Mouse (Mus musculus) stomach, embryonic 15.5 days (tissue): ENCODE measurements around the gene Nck2. TPM values are rescaled to one million over a fixed set of nuclear protein-coding genes. Genes with fewer than 3 reads are reported as not detected.
A peak's percentile ranks its signal among the peaks of the same experiment; 100 is the strongest.

ENCODE experiments used
- ATAC-seq: fragments of 200-750 bp; cut with Nextera tagmentation; 2 replicates; pipeline ENCODE4 v1.8.0; 2017; ENCODE audit warnings: low read depth, moderate number of reproducible peaks, moderate TSS enrichment; ENCODE audit not compliant: insufficient read depth, low FRiP score
- H3K27ac ChIP-seq: fragments of 300-500 bp; sonication (generic); 2 replicates; pipeline ENCODE4 v1.5.1; 2015; ENCODE audit warnings: mild to moderate bottlenecking, inconsistent platforms
- H3K27me3 ChIP-seq: fragments of 300-500 bp; sonication (generic); replicated peaks from 2 replicates; pipeline ENCODE4 v1.6.1; 2015; ENCODE audit warnings: inconsistent platforms
- H3K36me3 ChIP-seq: fragments of 300-500 bp; sonication (generic); 2 replicates; pipeline ENCODE4 v1.6.1; 2015; ENCODE audit warnings: inconsistent platforms
- H3K4me1 ChIP-seq: fragments of 300-500 bp; sonication (generic); 2 replicates; pipeline ENCODE4 v1.6.1; 2015; ENCODE audit warnings: inconsistent platforms
- H3K4me2 ChIP-seq: fragments of 300-500 bp; sonication (generic); 2 replicates; pipeline ENCODE4 v1.6.1; 2015; ENCODE audit warnings: mild to moderate bottlenecking, inconsistent platforms
- H3K4me3 ChIP-seq: fragments of 300-500 bp; sonication (generic); replicated peaks from 2 replicates; pipeline ENCODE4 v1.5.1; 2015; ENCODE audit warnings: inconsistent platforms
- H3K9ac ChIP-seq: fragments of 300-500 bp; sonication (generic); 2 replicates; pipeline ENCODE4 v1.6.1; 2015; ENCODE audit warnings: inconsistent platforms
- H3K9me3 ChIP-seq: fragments of 300-500 bp; sonication (generic); 2 replicates; pipeline ENCODE4 v1.6.1; 2016; ENCODE audit warnings: inconsistent platforms
- WGBS: fragments of 180-500 bp; shearing (Covaris S2); methylation state at CpG from one replicate; pipeline ENCODE4 v1.1.7; 2015; 5-methylcytosine and 5-hydroxymethylcytosine counted together
- polyA plus RNA-seq: library from polyadenylated mRNA; unstranded; fragments of >200 nt; fragmentation: Nextera tagmentation; extraction: Ambion mirVana; gene quantifications from 2 replicates; pipeline ENCODE4 v1.2.1, GENCODE M21; 2015

Nck2 gene
- polyA plus RNA-seq, 1 experiment from 2014 or later = 41.3 TPM

DNA sequence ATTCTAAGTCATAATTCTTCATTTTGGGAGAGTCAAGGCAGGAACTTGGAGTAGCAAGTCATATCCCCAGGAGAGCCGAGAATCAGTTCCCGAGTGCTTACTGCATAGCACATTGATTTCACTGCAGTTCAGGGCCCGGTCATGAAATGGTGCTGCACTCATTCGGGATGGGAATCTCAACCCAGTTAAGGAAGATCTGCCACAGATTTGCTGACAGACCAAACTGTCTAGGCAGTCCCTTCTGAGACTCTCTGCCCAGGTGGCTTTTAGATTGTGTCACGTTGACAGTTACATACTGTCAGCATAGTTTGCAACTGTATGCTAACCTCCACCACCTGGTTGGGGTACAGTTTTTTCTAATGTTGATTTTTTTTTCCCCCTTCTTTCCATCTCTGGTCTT lies 16.1 kb downstream of the Nck2 start:
- Histone ChIP-seq H3K4me2 (no peak overlapping the region), H3K4me3 (no peak overlapping the region), H3K36me3 (no peaks in the 10 kb centered on the region), H3K9me3 (no peaks in the 10 kb centered on the region), H3K9ac (no peak overlapping the region), H3K4me1 (peaks cover 22% of the 10 kb centered on the region), H3K27me3 (no peaks in the 10 kb centered on the region), H3K27ac (no peak overlapping the region)
- ATAC-seq = no peak
- 85% methylated on average over 5 of the region's 5 CpGs for WGBS

- Histone ChIP-seq H3K36me3 (no peaks in the 10 kb centered on the region), H3K4me1 (peaks cover 38% of the 10 kb centered on the region), H3K4me3 (no peak overlapping the region), H3K4me2 (no peak overlapping the region), H3K27me3 (no peaks in the 10 kb centered on the region), H3K27ac (no peak overlapping the region), H3K9me3 (no peaks in the 10 kb centered on the region), H3K9ac (no peak overlapping the region)
- WGBS = 52% methylated on average over 4 of the region's 4 CpGs
- ATAC-seq = no peak
Measured at GRCm38 (mm10) chr1:43462666-43463065, 18.3 kb downstream of the Nck2 start.

DNA sequence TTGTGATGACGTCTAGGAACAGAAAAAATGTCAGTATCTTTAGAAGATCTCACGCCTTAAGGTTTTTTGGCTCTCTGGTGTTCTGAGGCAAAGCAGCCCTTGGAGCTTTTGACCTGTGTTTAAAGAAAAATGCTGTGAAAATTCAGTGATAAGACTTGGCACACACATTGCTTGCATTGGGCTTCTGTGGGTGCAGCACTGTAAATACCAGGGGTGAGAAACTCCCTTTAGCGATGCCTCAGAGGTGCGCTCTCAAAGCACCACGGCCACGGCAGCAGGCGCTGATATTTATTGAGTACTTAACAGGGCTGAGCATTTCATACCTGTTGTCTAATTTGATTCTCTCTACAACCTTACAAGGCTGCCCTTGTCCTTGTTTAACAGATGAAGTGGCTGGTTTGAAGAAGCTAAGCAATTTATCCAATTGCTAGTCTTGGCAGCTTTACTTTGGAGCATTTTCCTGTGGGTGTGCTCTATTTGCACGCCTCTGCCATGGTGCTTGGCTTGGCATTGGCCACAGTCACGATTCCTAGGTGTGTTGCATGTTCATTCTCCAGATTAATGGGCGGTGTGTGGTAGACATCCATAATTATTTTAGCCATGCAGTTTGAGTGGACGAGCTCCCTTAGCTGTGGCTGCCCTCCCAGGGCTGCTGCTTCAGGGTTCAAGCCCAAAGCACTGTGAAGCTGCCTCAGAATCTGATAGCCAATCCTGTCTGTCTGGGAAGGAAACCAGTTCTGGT lies 19.7 kb downstream of the Nck2 start:
- H3K27ac ChIP-seq = peak overlapping the region; percentile 49
- H3K9me3 ChIP-seq = no peaks in the 10 kb centered on the region
- H3K36me3 ChIP-seq = no peaks in the 10 kb centered on the region
- H3K27me3 ChIP-seq = no peaks in the 10 kb centered on the region
- ATAC-seq = peak; percentile 65
- H3K4me2 ChIP-seq = no peak overlapping the region
- 66% methylated on average over 11 of the region's 11 CpGs for WGBS
- no peak overlapping the region for H3K4me3 ChIP-seq
- peaks cover 50% of the 10 kb centered on the region for H3K4me1 ChIP-seq
- H3K9ac ChIP-seq = no peak overlapping the region

DNA sequence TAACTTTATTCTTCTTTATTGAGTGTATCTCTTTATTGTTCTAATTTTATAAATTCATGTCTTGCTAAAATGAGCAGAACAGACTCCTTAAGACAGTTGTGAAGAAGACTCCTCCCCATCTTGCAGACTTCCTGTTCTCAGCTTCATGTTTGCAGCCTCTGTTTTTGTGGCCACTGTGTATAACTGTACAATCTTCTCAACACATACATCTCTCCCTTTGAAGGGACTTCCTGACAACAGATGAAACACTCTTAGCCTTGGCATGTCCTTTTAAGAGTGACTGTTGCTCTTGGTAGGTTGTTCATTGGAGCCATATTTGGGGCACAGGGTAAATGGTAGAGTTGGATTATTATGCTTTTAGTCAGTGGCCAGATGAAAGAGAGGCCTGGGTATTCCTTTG lies 20.6 kb downstream of the Nck2 start:
- H3K9me3 ChIP-seq = no peaks in the 10 kb centered on the region
- no peak for ATAC-seq
- no peak overlapping the region for H3K9ac ChIP-seq
- H3K36me3 ChIP-seq = no peaks in the 10 kb centered on the region
- peaks cover 55% of the 10 kb centered on the region for H3K4me1 ChIP-seq
- H3K4me3 ChIP-seq = no peak overlapping the region
- H3K27ac ChIP-seq = no peak overlapping the region
- H3K27me3 ChIP-seq = no peaks in the 10 kb centered on the region
- no peak overlapping the region for H3K4me2 ChIP-seq

DNA sequence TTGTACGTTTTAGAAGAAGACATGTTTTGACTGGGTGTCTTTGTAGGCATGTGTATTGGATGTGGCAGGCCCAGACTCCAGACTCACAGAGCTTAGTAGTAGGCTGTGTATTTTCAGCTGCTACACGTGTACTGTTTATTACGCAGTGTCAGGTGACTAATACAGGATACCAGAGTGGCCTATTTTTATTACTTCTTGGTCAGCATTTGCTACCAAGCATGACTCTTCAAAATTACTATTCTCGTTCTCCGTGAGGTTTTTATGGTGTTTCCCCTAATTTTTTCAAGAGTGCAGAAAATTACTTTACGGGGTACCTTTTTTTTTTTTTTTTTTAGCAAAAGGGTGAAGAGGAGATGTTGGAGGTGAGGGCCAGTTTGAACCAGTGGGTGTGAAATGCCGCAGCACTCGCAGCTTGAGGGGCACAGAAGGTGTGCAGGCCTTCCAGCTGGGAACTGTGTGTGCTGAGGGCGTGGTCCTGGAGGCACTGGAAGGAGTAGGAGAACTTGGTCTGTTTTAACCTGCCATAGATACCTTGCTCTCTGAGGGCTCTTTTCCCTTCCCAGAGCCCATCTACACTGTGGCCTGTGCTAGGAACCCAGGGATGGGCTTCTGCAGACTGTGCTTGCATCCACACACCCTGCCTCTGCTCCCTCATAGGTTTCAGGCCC lies 21.7 kb downstream of the Nck2 start:
- H3K27me3 ChIP-seq = no peaks in the 10 kb centered on the region
- no peak overlapping the region for H3K9ac ChIP-seq
- no peak overlapping the region for H3K4me3 ChIP-seq
- H3K36me3 ChIP-seq = no peaks in the 10 kb centered on the region
- 71% methylated on average over 9 of the region's 9 CpGs for WGBS
- H3K27ac ChIP-seq = no peak overlapping the region
- H3K4me1 ChIP-seq = peaks cover 60% of the 10 kb centered on the region
- no peaks in the 10 kb centered on the region for H3K9me3 ChIP-seq
- no peak overlapping the region for H3K4me2 ChIP-seq
- no peak; the same call in 1 of the 2 replicates for ATAC-seq

DNA sequence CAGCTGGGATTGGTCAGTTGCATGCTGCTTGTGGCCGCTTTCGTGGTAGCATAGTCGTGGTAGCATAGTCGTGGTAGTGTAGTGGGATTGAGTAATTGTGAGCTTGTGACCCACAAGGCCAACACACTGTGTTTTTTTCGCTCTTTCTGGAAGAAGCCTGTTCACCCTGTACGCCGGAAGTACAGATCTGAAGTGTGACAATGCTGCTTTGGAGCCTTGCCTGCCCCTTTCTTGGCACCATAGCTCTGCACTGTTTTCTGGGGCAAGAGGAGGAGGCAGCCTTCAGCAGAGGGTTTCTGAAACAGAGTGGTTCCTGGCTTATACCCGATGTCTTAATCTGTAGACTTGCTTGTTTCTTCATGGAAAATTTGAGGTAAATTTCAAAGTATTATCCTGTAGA lies 23.3 kb downstream of the Nck2 start:
- H3K27me3 ChIP-seq = no peaks in the 10 kb centered on the region
- no peaks in the 10 kb centered on the region for H3K9me3 ChIP-seq
- H3K4me3 ChIP-seq = no peak overlapping the region
- H3K36me3 ChIP-seq = no peaks in the 10 kb centered on the region
- no peak for ATAC-seq
- no peak overlapping the region; the same call in 1 of the 2 replicates for H3K27ac ChIP-seq
- no peak overlapping the region for H3K9ac ChIP-seq
- no peak overlapping the region for H3K4me2 ChIP-seq
- H3K4me1 ChIP-seq = peaks cover 67% of the 10 kb centered on the region
- 80% methylated on average over 8 of the region's 8 CpGs for WGBS

GRCm38 (mm10) chr1:43468207-43468606 lies 23.8 kb downstream of the Nck2 start:
- H3K27me3 ChIP-seq = no peaks in the 10 kb centered on the region
- H3K36me3 ChIP-seq = no peaks in the 10 kb centered on the region
- H3K4me1 ChIP-seq = peaks cover 66% of the 10 kb centered on the region
- H3K27ac ChIP-seq = no peak overlapping the region
- no peak overlapping the region for H3K4me3 ChIP-seq
- no peak overlapping the region for H3K4me2 ChIP-seq
- WGBS = 68% methylated on average over 7 of the region's 7 CpGs
- no peaks in the 10 kb centered on the region for H3K9me3 ChIP-seq
- H3K9ac ChIP-seq = no peak overlapping the region
- no peak for ATAC-seq

DNA sequence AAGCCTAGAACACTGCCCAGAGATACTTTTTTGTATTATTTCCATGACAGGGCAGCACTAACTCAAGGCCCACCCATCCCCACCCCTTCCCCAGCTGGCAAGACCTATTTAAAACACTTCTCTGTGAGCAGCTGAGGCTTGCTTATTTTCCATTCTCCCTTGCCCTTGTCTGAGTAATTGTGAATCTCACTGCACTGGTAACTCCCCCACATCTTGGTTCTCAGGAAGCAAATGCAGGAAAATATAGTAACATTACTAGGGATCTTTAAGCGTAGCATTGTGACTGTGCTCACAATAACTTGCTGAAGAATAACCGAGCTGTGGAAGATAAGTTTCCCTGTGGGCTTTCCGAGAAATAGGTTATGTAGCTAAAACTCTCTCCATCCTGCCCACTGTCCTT lies 24.6 kb downstream of the Nck2 start:
- no peak overlapping the region for H3K4me3 ChIP-seq
- no peaks in the 10 kb centered on the region for H3K9me3 ChIP-seq
- H3K4me2 ChIP-seq = no peak overlapping the region
- H3K27me3 ChIP-seq = no peaks in the 10 kb centered on the region
- 77% methylated on average over 3 of the region's 3 CpGs for WGBS
- H3K9ac ChIP-seq = no peak overlapping the region
- peaks cover 64% of the 10 kb centered on the region for H3K4me1 ChIP-seq
- no peak overlapping the region for H3K27ac ChIP-seq
- no peaks in the 10 kb centered on the region for H3K36me3 ChIP-seq
- ATAC-seq = no peak

- WGBS = 76% methylated on average over 10 of the region's 10 CpGs
- Histone ChIP-seq H3K9ac (no peak overlapping the region), H3K27me3 (no peaks in the 10 kb centered on the region), H3K9me3 (no peaks in the 10 kb centered on the region), H3K36me3 (no peaks in the 10 kb centered on the region), H3K4me1 (peaks cover 67% of the 10 kb centered on the region), H3K4me2 (no peak overlapping the region), H3K27ac (no peak overlapping the region), H3K4me3 (no peak overlapping the region)
- no peak for ATAC-seq
Measured at GRCm38 (mm10) chr1:43470421-43471179, 26.2 kb downstream of the Nck2 start.

DNA sequence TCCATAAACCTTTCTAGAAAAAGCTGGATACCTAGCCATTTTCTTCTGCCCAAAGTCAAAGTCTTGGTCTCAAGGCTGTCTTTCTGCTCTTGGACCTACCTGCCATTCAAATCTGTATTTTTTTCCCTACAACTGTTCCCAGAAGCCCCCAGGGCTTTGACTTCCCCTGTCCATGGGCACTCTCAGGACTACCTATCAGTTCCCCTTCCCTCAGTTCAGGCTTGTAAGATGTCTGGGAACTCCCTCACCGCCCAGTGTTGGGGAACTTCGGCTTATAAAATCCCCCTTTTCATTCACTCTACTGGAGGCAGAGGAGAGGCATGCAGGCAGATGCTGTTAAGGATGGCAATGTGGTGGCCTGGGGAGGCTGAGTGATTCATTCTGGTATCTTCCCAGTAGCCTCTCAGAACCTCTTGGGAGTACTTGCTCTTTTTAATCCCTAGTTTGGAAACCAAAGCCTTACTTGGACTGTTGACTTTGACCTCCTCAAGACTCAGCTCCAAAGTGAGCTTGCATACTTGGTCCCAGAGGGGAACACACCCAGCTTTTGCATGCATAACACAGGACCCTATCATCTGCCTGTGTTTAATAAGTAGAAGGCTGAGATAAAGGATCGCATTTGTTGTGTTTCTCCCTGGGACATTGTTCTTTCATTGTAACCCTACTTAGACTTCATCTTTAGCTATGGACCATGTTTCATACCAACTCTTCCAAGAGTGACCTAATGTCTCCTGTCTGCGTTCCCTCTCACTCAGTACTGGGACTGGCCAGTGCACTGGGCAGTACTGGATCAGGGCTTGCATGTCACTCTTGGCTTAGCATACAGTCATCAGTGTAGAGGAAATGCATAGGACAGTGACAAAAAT lies 27.0 kb downstream of the Nck2 start:
- Histone ChIP-seq H3K36me3 (no peaks in the 10 kb centered on the region), H3K9ac (no peak overlapping the region), H3K4me2 (no peak overlapping the region), H3K4me1 (peaks cover 61% of the 10 kb centered on the region), H3K4me3 (no peak overlapping the region), H3K27me3 (no peaks in the 10 kb centered on the region), H3K27ac (peak overlapping the region; percentile 72; the same call in 1 of the 2 replicates), H3K9me3 (no peaks in the 10 kb centered on the region)
- ATAC-seq = no peak
- WGBS = 80% methylated on average over 4 of the region's 4 CpGs

GRCm38 (mm10) chr1:43472046-43472649 lies 27.8 kb downstream of the Nck2 start:
- Histone ChIP-seq H3K4me3 (no peak overlapping the region), H3K36me3 (no peaks in the 10 kb centered on the region), H3K9me3 (no peaks in the 10 kb centered on the region), H3K4me2 (no peak overlapping the region), H3K4me1 (peaks cover 57% of the 10 kb centered on the region), H3K9ac (no peak overlapping the region), H3K27ac (peak overlapping the region; percentile 72; the same call in 1 of the 2 replicates), H3K27me3 (no peaks in the 10 kb centered on the region)
- peak; percentile 60 for ATAC-seq
- WGBS = 54% methylated on average over 8 of the region's 8 CpGs
